Mouse (Mus musculus) hindbrain, embryonic 12.5 days (tissue): Measurements from ENCODE around the gene Tenm2. TPM values are rescaled to one million over a fixed set of nuclear protein-coding genes. Genes with fewer than 3 reads are reported as not detected.

Experiments
- ATAC-seq: fragments of 200-750 bp; cut with Nextera tagmentation; 2 replicates; pipeline ENCODE4 v1.8.0; 2017; ENCODE audit warnings: moderate TSS enrichment; ENCODE audit not compliant: low FRiP score
- H3K27ac ChIP-seq: fragments of 300-500 bp; sonication (generic); 2 replicates; pipeline ENCODE4 v1.5.1; 2016; ENCODE audit warnings: mild to moderate bottlenecking
- H3K27me3 ChIP-seq: fragments of 300-500 bp; sonication (generic); 2 replicates; pipeline ENCODE4 v1.6.1; 2016; ENCODE audit warnings: mild to moderate bottlenecking
- H3K36me3 ChIP-seq: fragments of 300-500 bp; sonication (generic); 2 replicates; pipeline ENCODE4 v1.6.1; 2016; ENCODE audit warnings: mild to moderate bottlenecking
- H3K4me1 ChIP-seq: fragments of 300-500 bp; sonication (generic); 2 replicates; pipeline ENCODE4 v1.6.1; 2016
- H3K4me2 ChIP-seq: fragments of 300-500 bp; sonication (generic); replicated peaks from 2 replicates; pipeline ENCODE4 v1.6.1; 2016; ENCODE audit warnings: mild to moderate bottlenecking
- H3K4me3 ChIP-seq: fragments of 300-500 bp; sonication (generic); 2 replicates; pipeline ENCODE4 v1.5.1; 2016; ENCODE audit warnings: mild to moderate bottlenecking
- H3K9ac ChIP-seq: fragments of 300-500 bp; sonication (generic); 2 replicates; pipeline ENCODE4 v1.6.1; 2016; ENCODE audit warnings: mild to moderate bottlenecking, moderate library complexity
- H3K9me3 ChIP-seq: fragments of 300-500 bp; sonication (generic); replicated peaks from 2 replicates; pipeline ENCODE4 v1.6.1; 2016; ENCODE audit warnings: mild to moderate bottlenecking
- WGBS: fragments of 180-500 bp; shearing (Covaris S2); methylation state at CpG from one replicate; pipeline ENCODE4 v1.1.7; 2016; 5-methylcytosine and 5-hydroxymethylcytosine counted together
- polyA plus RNA-seq: library from polyadenylated mRNA; unstranded; fragments of >200 nt; fragmentation: Nextera tagmentation; extraction: Ambion mirVana; gene quantifications from 2 replicates; pipeline ENCODE4 v1.2.1, GENCODE M21; 2016

Tenm2 gene
- polyA plus RNA-seq, 1 experiment from 2014 or later: 16.6 TPM

GRCm38 (mm10) chr11:36302913-36303371, 932.8 kb downstream of the Tenm2 start:
- no peaks in the 10 kb centered on the region for H3K9me3 ChIP-seq
- no peak overlapping the region for H3K4me2 ChIP-seq
- H3K4me3 ChIP-seq: no peak overlapping the region
- H3K4me1 ChIP-seq: no peaks in the 10 kb centered on the region
- H3K27me3 ChIP-seq: no peaks in the 10 kb centered on the region
- H3K27ac ChIP-seq: no peak overlapping the region
- ATAC-seq: no peak
- H3K9ac ChIP-seq: no peak overlapping the region
- H3K36me3 ChIP-seq: no peaks in the 10 kb centered on the region
- WGBS: 43% methylated on average over 2 of the region's 2 CpGs

GRCm38 (mm10) chr11:36302096-36302495, 933.7 kb downstream of the Tenm2 start:
- no peak overlapping the region for H3K4me2 ChIP-seq
- no peaks in the 10 kb centered on the region for H3K27me3 ChIP-seq
- no peak for ATAC-seq
- H3K9me3 ChIP-seq: no peaks in the 10 kb centered on the region
- no peak overlapping the region for H3K27ac ChIP-seq
- no peaks in the 10 kb centered on the region for H3K36me3 ChIP-seq
- H3K4me1 ChIP-seq: no peaks in the 10 kb centered on the region
- no peak overlapping the region for H3K9ac ChIP-seq
- 85% methylated on average over 7 of the region's 7 CpGs for whole genome bisulfite sequencing
- H3K4me3 ChIP-seq: no peak overlapping the region

- ATAC-seq: no peak
- no peak overlapping the region for H3K9ac ChIP-seq
- H3K9me3 ChIP-seq: no peaks in the 10 kb centered on the region
Observed at GRCm38 (mm10) chr11:36296568-36296967, 939.2 kb downstream of the Tenm2 start.

GRCm38 (mm10) chr11:36292206-36292605, 943.6 kb downstream of the Tenm2 start:
- Histone ChIP-seq H3K4me2 (no peak overlapping the region), H3K27ac (no peak overlapping the region), H3K36me3 (no peaks in the 10 kb centered on the region), H3K4me1 (no peaks in the 10 kb centered on the region), H3K9me3 (no peaks in the 10 kb centered on the region), H3K4me3 (no peak overlapping the region), H3K27me3 (no peaks in the 10 kb centered on the region), H3K9ac (no peak overlapping the region)
- no peak for ATAC-seq
- WGBS: 48% methylated on average over 6 of the region's 6 CpGs

More at GRCm38 (mm10) chr11:36296568-36296967, 939.2 kb downstream of the Tenm2 start:
- no peak overlapping the region for H3K4me3 ChIP-seq
- H3K27me3 ChIP-seq: no peaks in the 10 kb centered on the region
- no peaks in the 10 kb centered on the region for H3K36me3 ChIP-seq
- H3K27ac ChIP-seq: no peak overlapping the region
- WGBS: 81% methylated on average over 3 of the region's 3 CpGs
- no peaks in the 10 kb centered on the region for H3K4me1 ChIP-seq
- no peak overlapping the region for H3K4me2 ChIP-seq

- no peaks in the 10 kb centered on the region for H3K4me1 ChIP-seq
Observed at GRCm38 (mm10) chr11:36286246-36286645, 949.5 kb downstream of the Tenm2 start.

GRCm38 (mm10) chr11:36280533-36280932, 955.2 kb downstream of the Tenm2 start:
- WGBS: 83% methylated on average over 7 of the region's 7 CpGs
- Histone ChIP-seq H3K27ac (no peak overlapping the region), H3K4me3 (no peak overlapping the region), H3K36me3 (no peaks in the 10 kb centered on the region), H3K4me2 (no peak overlapping the region), H3K27me3 (no peaks in the 10 kb centered on the region), H3K9me3 (no peaks in the 10 kb centered on the region), H3K4me1 (peaks cover 11% of the 10 kb centered on the region), H3K9ac (no peak overlapping the region)
- no peak for ATAC-seq

More at GRCm38 (mm10) chr11:36286246-36286645, 949.5 kb downstream of the Tenm2 start:
- no peak for ATAC-seq
- Histone ChIP-seq H3K4me3 (no peak overlapping the region), H3K27me3 (no peaks in the 10 kb centered on the region), H3K36me3 (no peaks in the 10 kb centered on the region), H3K27ac (no peak overlapping the region), H3K9ac (no peak overlapping the region), H3K4me2 (no peak overlapping the region), H3K9me3 (no peaks in the 10 kb centered on the region)
- 90% methylated on average over 6 of the region's 6 CpGs for WGBS

- Histone ChIP-seq H3K9ac (no peak overlapping the region), H3K4me1 (peaks cover 11% of the 10 kb centered on the region), H3K27me3 (no peaks in the 10 kb centered on the region), H3K9me3 (no peaks in the 10 kb centered on the region), H3K36me3 (no peaks in the 10 kb centered on the region), H3K27ac (no peak overlapping the region), H3K4me2 (no peak overlapping the region), H3K4me3 (no peak overlapping the region)
- ATAC-seq: no peak
- WGBS: 87% methylated on average over 9 of the region's 9 CpGs
Observed at GRCm38 (mm10) chr11:36277903-36278215, 957.9 kb downstream of the Tenm2 start.

GRCm38 (mm10) chr11:36277192-36277902, 958.4 kb downstream of the Tenm2 start:
- Histone ChIP-seq H3K36me3 (no peaks in the 10 kb centered on the region), H3K9ac (no peak overlapping the region), H3K9me3 (no peaks in the 10 kb centered on the region), H3K4me3 (no peak overlapping the region), H3K4me2 (no peak overlapping the region), H3K4me1 (peaks cover 11% of the 10 kb centered on the region), H3K27me3 (no peaks in the 10 kb centered on the region), H3K27ac (no peak overlapping the region)
- ATAC-seq: no peak
- 71% methylated on average over 20 of the region's 20 CpGs for WGBS

GRCm38 (mm10) chr11:36276015-36276414, 959.7 kb downstream of the Tenm2 start:
- no peak overlapping the region for H3K9ac ChIP-seq
- ATAC-seq: no peak
- peaks cover 13% of the 10 kb centered on the region for H3K4me1 ChIP-seq
- no peaks in the 10 kb centered on the region for H3K36me3 ChIP-seq
- no peak overlapping the region for H3K4me2 ChIP-seq
- 19% methylated on average over 5 of the region's 5 CpGs for WGBS
- H3K4me3 ChIP-seq: no peak overlapping the region
- no peaks in the 10 kb centered on the region for H3K9me3 ChIP-seq
- no peak overlapping the region for H3K27ac ChIP-seq
- no peaks in the 10 kb centered on the region for H3K27me3 ChIP-seq

GRCm38 (mm10) chr11:36272149-36272548, 963.6 kb downstream of the Tenm2 start:
- no peak overlapping the region for H3K4me3 ChIP-seq
- peak; percentile 52; the same call in 1 of the 2 replicates for ATAC-seq
- H3K4me2 ChIP-seq: no peak overlapping the region
- H3K27ac ChIP-seq: no peak overlapping the region
- H3K27me3 ChIP-seq: no peaks in the 10 kb centered on the region
- WGBS: 51% methylated on average over 2 of the region's 2 CpGs
- H3K4me1 ChIP-seq: peaks cover 12% of the 10 kb centered on the region
- no peaks in the 10 kb centered on the region for H3K36me3 ChIP-seq
- no peaks in the 10 kb centered on the region for H3K9me3 ChIP-seq
- H3K9ac ChIP-seq: no peak overlapping the region

- H3K9me3 ChIP-seq: no peaks in the 10 kb centered on the region
- H3K9ac ChIP-seq: no peak overlapping the region
- peaks cover 6% of the 10 kb centered on the region; the same call in 1 of the 2 replicates for H3K4me1 ChIP-seq
- H3K36me3 ChIP-seq: no peaks in the 10 kb centered on the region
- 89% methylated on average over 6 of the region's 6 CpGs for WGBS
- no peak overlapping the region for H3K4me3 ChIP-seq
- ATAC-seq: no peak
- no peaks in the 10 kb centered on the region for H3K27me3 ChIP-seq
- H3K4me2 ChIP-seq: no peak overlapping the region
- H3K27ac ChIP-seq: no peak overlapping the region
Observed at GRCm38 (mm10) chr11:36269945-36270344, 965.8 kb downstream of the Tenm2 start.

GRCm38 (mm10) chr11:36264776-36265466, 970.8 kb downstream of the Tenm2 start:
- no peaks in the 10 kb centered on the region for H3K27me3 ChIP-seq
- no peak overlapping the region for H3K9ac ChIP-seq
- peaks cover 13% of the 10 kb centered on the region for H3K4me1 ChIP-seq
- no peaks in the 10 kb centered on the region for H3K36me3 ChIP-seq
- WGBS: 72% methylated on average over 17 of the region's 17 CpGs
- peak; percentile 55 for ATAC-seq
- no peak overlapping the region for H3K4me2 ChIP-seq
- H3K27ac ChIP-seq: 0 out of 2 replicates have a peak overlapping the region, but pooled peaks have one; percentile 30
- H3K4me3 ChIP-seq: no peak overlapping the region
- H3K9me3 ChIP-seq: no peaks in the 10 kb centered on the region

GRCm38 (mm10) chr11:36263840-36264239, 971.9 kb downstream of the Tenm2 start:
- Histone ChIP-seq H3K4me3 (no peak overlapping the region), H3K27ac (no peak overlapping the region), H3K4me2 (no peak overlapping the region), H3K9ac (no peak overlapping the region), H3K9me3 (no peaks in the 10 kb centered on the region), H3K36me3 (no peaks in the 10 kb centered on the region), H3K4me1 (peaks cover 15% of the 10 kb centered on the region), H3K27me3 (no peaks in the 10 kb centered on the region)
- ATAC-seq: no peak
- 42% methylated on average over 10 of the region's 10 CpGs for WGBS
